Mouse (Mus musculus) T-cell, adult 2 months (primary cell): ENCODE measurements around the gene Slc1a1.

Experiments
- DNase-seq: peaks from one replicate; pipeline ENCODE4 v3.0.0; 2022; ENCODE audit warnings: low spot score

Gene Slc1a1

DNA sequence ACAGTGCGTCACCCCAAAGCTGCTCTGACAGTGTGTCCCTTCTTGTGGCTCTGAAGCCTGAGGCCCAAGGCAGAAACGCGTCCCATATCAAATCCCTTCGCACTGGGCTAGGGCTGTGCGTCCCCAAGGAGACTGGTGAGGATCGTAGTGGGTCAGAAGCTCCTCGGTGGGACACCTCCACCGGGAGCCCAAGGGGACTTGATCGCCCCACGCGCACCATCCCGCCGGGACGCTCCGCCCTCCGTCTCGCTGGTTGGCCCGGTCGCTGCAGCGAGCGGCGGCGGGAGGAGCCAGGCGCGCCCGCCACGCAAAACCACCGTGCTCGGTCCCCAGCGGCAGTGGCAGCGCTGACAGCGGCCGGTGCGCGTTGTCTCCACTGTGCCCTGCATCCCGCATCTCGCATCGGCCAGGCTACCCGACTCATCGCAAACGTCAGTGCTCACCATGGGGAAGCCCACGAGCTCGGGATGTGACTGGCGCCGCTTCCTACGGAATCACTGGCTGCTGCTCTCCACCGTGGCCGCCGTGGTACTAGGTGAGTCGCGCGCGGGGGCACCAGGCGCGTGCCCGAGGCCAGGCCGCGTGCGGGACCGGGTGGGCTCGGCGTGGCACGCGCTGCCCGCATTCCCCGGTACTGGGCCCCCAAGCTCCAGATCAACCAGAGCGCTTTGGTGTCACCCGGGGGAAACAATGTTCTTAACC lies at the start of gene Slc1a1:
Slc1a1 (plus strand) TSS at position 252 of the 702 bp plus-strand sequence.
- no peak for DNase-seq

DNA sequence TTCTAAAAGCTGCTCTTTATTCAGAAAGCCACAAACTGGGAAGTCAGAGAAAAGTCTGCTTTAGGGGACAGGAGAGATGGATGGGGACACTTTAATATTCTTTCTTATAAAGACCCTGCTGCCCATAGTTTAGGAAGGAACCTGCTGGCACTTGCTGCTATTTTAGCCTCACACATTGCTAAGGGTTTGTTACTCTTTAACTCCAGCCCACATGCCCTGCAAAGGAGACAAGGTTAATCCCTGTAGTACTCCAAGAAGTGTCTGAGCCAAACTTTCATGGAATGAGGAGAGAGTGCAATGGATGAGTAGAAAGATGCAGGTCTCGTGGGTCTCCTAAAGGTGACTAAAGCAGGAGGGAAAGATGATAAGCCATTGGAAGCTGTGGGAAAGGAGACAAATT lies 44.7 kb upstream of the Slc1a1 start:
- no peak for DNase-seq

DNA sequence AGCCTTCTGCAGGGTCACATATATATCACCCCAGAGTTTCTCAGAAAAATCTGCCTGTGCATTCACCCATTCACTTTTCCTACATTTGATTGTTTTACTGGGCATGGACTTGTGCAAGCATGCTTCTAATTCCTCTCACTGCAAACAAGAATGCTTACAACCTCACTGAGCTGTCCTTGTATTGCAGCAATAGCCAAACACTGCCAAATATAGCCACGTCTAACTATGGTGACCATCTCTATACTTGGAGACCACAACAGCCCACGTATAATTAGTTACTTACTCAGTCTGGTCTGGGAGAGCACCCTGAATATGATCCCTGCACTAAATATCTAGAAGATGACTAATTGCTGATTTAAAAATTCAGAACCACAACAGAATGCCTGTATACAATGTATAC lies 41.5 kb upstream of the Slc1a1 start:
- no peak for DNase-seq

DNA sequence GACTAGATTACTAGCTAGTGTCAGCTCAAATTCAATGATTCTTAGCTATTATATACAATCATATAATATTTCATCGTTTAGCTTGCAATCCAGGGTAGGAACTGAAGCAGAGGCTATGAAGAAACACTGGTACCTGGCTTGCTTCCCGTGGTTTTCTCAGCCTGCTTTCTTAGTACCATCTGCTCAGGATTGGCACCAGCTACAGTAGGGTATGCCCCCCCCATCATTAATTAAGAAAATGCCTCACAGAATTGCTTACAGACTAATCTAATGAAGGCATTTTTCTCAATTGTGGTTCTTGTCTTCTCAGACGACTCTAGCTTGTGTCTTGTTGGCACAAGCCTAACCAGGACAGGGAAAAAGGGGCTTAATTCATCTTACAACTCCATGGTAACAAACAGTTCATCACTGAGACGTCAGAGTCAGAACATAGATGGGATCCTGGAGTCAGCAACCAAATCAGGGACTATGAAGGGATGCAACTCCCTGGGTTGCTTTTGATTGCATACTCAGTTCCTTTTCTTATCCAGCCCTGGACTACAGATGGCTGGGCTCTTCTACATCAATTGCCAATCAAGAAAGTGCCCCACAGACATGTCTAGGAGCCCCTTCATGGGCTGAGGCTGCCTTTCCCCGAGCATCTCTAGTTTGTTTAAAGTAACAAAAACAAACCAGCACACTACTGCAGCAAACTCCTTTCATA lies 38.6 kb upstream of the Slc1a1 start:
- DNase-seq = no peak

DNA sequence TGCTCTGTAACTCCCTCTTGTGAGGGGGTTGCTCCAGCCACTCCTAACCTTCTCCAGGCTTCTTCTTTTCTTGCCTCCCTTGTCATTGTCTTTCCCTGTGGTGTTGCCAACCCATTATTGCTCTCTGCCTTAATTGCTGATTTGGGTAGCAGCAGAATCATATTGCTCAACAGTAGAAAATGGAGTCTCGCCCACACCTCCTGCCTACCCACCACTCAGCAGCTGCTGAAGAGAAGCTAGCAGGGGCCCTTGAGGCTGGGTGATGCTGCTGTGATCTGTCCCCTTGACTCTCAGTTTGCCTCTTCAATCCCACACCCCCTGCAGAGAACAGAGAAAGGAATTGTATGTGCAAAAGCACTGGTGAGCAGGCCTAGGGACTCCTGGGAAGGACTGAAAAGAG lies 37.9 kb upstream of the Slc1a1 start:
- DNase-seq = no peak

DNA sequence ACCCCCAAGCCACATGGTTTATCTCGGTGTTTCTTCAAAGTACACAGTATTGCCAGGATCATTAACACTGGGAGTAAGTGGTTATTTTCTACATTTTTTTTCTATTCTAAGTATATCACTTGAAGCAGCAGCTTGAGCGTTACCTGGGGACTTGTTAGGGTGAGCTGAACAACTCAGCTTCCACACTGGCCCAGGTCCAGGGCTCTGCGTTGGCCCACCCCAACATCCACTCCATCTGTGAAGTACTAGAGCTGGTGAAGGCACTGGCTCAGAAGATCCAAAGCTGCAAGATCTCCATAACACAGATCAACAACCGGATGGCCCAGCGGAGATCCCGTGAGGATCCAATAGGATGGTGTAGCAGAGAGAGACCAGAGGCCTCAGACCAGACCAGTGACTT lies 37.2 kb upstream of the Slc1a1 start:
- DNase-seq = no peak

DNA sequence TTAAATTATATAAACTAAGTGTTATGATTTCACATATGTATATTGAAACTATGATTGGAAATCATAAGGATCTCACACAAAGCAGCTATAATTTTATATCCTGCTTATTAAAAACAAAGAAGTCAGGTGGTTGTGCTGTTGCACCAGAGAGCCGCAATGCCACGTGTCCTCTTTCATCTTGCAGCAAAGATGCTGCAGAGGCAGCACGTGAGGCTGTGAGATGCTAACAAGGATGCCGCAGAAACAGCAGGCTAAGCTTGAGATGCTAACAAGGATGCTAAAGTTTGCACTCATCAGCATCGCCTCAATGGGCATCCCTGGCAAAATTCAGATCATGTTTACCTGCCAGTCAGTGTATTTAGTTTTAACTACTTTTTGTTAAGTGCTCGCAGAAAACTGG lies 34.4 kb upstream of the Slc1a1 start:
- no peak for DNase-seq

DNA sequence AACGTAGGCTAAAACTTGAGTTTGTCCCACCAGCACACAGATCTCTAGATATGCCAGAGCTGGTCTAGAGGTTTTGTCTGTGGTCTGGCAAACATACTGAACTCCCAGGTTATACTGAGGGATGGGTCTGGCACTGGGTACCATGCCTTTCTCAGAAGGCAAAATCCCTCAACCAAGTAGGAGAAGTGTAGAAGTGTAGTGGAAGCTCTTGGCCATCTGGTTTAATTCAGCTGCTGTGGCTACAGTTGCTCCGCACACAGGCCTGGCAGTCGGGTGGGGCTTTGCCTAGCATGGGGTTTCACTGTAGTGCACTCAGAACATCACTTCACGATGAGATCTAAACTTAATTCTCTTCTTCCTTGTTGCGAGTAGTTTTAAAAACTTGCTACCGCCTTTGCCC lies 28.6 kb upstream of the Slc1a1 start:
- no peak for DNase-seq

DNA sequence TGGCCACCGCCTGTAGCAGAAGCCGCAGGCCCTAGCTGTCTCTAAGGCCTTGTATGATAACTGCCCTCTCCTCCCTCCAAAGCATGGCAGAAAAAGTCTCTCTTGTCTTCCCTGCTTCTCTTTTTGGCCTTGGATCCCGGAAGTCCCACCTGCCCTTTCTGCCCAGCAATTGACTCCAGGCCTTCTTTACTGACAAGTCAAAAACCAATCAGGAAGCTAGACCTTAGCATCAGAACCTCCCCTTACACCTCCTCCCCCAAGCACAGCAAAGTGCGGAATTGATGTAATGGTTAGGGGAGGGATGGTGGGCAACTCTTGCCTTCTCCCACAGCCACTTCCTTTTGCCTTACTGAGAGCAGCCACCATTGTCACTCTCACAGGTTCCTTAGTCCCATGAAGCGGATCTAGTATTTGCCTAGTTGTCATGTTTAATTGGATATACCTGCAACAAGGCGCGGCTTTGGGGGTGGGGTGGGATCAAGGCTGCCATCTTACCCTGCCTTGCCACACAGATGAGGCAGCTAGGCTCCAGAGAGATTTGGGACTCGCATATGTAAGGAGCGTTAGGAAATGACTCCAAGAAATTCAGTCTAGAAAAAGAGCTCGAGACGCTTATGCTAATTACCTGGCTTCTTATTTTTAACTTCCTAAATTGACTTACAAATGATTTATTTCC lies 27.9 kb upstream of the Slc1a1 start:
- no peak for DNase-seq

DNA sequence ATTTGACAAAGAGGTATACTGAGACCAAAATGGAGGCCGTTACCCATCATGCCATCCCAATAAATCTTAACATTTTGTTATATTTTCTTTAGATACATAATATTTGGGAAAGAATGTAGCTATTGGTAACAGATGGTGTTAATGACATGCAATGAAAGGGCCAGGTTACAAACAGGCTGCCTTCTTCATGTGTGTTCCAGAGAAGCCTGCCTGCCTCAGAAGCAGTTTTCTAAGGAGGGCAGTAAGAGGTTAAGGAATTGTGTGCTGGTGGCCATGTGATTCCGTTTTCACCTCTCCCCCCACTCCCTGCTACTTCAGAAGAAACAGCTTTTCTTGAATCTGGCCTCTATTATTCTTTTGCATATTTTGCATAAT lies 27.4 kb upstream of the Slc1a1 start:
- no peak for DNase-seq

DNA sequence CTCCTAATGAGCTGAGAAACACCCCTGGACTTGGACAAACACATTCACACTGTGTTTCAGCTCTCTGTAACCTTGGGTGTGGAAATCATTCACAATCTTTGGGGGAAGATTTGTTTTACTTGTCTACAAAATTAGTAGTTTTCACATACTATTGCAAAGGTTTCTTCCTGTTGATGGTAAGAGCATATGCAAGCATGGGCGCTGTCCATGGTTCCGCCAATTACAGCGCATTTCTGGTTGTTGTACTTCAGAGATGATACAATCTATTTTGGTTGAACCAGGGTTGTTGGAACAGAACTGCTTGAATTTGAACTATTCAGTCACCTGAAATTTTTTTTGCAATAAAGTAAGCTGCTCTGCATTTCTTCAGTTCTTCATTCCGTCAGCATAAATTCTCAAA lies 16.6 kb upstream of the Slc1a1 start:
- no peak for DNase-seq

DNA sequence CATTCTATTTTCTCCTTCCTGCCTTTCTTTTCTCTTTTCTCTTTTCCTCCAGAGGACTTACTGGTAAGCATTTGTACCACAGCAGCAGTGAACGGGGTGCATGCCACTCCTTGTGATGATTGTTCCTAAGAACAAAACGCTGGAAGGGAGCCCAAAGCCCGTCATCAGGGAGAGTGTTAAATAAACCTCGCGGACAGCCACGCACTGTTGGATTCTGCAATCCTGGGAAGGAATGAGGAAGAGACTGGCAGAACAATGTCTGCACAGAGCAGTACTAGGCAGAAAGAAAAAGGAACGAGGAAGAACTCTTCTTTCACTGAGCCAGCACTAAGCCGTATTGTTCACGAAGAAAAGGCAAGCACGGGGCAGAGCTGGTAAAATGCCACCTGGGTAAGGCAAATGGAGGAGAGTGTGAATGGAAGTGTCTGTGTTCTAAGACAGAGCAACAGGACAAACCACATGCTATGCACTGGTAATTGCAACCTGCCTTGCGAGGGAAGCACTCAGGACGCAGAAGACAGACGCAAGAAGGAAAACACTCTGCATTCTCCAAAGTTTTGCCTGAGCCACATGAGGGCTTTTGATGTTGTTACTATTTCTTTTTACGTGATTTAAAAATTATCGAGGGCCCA lies 7.0 kb upstream of the Slc1a1 start:
- no peak for DNase-seq

DNA sequence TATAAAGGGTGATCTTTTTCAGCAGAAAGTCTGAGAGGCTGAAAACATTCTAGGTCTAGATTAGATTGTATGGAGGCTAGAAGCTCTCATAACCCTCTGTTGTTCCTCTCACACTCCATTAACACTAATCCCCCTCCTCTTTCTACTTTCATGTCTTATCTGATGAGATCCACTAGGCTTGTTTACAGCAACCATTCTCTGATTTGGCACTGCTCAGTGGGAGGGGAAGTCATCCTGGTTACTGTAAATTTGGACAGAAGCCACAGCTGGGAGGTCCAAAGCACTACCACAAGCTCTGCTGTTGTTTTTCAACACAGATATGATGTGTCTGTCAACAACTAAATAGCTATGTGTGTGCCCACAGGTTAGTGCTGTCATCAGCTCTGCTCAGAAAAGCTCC lies 3.5 kb upstream of the Slc1a1 start:
- DNase-seq = no peak

DNA sequence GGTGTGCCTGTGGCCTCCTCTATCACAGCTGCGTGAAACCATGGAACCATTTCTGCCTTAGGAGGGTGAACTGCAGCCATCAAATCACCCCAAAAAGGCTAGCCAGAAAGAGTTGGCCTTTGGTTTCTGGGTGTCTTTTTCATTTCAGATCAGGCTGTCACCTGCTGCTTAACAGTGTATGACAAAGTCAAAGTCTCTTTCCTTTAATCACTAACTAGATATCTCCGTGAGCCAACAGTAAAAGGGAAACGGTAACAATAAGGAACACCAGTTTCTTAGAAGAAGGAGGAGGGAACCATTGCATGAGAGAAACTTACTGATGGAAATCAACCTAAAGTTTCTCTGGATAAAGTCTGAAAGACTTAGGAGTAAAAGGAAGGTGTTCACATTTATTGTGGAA lies 2.2 kb upstream of the Slc1a1 start:
- no peak for DNase-seq

DNA sequence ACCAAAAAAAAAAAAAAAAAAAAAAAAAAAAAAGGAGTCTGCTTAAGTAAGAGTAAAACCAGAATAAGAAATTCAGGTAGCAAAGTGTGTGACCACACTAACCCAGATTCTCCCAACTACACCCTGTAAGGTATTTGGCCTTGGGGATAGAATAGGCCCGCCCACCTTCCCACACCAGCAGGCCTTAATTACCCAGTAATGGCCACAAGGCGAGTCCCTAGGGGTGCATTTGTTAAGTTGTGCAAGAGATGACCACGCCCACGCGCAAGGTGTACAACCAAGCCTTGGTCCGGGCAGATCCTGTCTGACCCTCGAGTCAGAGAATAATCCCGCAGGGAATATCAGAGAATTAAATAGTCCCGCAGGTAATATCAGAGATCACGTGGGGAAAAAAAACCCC lies 461 bp upstream of the Slc1a1 start:
- DNase-seq = no peak

DNA sequence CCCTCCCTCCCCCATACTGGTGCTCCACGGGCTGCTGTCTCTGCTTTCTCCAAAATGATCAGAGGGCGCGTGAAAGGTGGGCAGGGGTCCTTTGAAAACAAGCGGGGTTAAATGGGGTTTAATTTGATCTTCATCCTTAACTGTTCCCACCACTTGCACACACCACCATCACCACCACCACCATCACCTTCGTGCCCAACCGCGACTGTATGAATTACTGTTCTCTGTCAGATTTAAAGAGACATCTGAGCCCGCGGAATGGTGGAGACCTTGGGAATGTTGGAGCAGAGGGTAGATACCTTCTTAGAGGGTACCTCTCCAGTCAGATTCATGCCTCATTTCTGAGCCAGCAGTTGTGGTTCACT lies 633 bp downstream of the Slc1a1 start:
- DNase-seq = no peak

DNA sequence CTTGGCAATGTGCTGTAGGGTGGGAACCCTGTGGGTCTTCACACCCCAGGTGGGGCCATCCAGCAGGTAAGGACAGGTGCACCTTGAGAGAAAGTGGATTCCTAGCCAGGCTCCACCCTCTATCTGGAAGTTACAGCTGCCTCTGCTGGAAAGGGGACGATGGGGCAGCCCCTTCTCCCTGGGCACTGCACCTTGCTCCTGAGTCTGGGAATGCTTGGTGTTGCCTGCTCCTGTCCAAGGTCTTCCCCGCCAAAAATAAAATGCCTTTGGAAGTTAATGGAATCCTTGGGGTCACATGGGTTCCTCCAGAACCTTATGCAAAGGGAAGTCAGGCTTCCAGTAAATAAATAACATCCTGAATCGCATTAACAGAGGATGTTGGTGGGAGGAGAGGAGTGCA lies 1.3 kb downstream of the Slc1a1 start:
- DNase-seq = no peak

DNA sequence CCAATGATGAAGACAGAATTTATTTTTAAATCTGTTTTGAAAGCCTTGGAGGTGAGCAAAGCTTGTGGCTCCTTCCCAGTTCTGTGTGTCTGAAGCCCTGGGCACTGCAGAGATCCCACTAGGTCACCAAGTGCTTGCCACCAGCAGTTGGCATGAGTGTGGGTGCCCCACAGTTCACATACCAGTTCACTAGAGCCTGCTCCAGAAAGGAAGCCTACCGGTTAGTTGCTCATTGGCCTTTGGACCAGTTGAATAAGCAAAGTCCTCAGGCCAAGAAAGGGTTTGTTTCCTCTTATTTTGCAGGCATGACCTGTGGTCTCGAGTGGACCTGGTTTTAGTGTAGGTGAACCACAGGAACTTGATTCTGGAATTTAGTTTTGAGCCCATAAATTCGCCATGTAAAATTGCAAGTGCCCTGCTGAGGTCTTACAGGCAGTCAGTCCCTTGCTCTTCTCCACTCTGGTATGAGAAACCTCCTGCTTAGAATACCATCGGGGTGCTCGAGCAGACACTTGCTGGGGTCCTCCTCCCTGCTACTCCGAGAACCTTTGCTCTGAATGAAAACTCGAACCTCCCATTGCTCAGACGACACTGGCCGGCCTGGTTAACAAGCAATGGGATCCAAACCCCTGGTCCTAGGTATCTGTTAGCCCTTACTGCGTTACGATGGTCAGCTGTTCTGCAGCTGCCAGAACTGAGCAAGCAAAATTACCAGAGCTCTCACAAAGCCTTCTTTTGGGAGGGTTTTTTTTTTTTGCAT lies 2.0 kb downstream of the Slc1a1 start:
- DNase-seq = no peak

DNA sequence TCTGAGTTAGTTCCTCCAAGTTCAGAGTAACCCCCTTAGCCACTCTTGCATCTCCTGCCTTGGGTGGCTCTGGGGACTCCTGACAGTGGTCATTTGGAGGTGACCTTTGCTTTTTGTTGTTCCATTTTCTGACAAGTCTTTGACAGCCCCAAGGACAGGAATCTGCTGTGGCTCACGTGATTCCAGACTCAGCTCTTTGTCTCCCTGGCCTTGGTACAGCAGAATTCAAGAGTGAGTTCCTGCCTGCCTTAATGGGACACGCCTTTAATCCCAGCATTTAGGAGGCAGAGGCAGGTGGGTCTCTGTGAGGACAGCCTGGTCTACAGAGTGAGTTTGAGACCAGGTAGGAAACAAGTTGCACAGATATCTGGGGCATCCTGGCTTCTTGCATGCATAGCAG lies 3.9 kb downstream of the Slc1a1 start:
- no peak for DNase-seq

DNA sequence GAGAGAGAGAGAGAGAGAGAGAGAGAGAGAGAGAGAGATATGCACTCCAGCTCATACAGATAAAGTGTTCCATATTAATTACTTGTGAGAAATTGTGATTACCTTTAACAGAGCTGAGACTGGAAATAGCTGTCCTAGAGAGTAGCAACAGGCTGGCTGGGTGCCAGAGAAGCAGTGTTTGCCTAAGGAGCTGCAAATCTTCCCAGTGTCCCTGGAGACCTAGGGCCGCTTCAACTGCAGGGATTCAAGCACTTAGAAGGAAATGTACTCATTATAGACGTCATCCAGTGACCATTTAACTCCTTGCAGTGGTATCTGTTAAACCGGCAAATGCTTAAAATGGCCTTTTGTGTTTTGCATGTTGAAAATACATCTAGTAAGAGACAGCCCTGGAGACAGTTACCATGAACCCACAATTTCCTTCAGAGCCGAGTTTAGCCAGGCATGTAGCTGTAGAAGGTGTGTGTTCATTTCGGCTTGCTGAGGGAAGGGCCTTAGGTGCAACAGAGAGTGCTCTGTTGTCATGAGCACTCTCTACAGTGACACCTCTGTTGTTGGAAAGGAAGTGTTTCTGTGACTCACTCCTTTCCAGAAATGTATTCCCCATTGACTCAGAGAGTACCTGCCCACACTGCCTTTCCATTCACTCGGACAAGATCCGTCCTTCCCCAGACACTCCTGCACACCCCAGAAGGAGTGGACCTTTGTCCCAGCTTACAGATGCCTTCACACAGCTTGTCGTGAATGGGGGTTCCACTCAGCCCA lies 10.3 kb downstream of the Slc1a1 start:
- no peak for DNase-seq

DNA sequence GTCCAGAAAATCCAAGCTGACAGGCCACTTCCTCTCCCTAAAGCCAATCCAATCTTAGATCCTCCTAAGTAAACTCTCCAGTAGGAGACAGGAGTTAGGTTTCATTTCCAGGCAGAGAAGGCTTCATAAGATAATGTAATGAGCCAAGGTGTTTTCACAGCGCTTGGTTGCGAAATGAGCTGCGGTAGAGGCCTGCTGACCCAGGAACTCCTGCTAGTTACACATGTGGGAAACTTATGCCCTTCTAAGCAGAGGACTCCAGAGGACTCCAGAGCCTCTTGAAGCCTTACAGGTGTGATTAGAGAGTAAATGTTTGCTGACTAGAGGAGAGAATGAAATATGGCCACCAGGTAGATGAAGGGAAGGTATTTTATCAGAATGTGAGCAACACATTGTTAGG lies 15.7 kb downstream of the Slc1a1 start:
- DNase-seq = no peak

DNA sequence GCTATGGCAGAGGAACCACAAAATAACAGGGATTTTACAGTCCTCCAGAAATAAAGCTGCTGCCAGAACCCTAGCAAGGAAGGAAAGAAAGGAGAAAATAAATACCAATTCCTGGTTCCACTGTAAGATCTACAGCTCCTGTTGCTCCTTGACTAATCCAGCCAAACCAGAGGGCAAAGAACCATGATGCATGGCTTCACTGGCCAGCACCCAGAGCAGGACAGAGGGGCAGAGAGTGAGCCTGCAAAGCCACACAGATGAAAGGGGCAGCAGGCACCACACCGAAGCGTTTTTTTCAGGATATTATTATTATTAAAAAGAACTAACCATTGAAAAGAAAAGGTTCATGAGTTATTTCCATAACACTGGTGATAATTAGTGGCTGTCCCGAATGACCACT lies 17.2 kb downstream of the Slc1a1 start:
- no peak for DNase-seq
